Mouse (Mus musculus) thymus, adult 2 months (tissue): Measurements from ENCODE around the gene Col6a3.

Experiments
- CTCF ChIP-seq: fragments of 200-500 bp; IDR thresholded peaks from 2 replicates; pipeline ENCODE4 v1.5.1; 2012; ENCODE audit warnings: mild to moderate bottlenecking, control low read depth, low read length, moderate library complexity, borderline replicate concordance; ENCODE audit not compliant: control insufficient read depth, poor library complexity, insufficient read depth; ENCODE audit errors: extremely low read depth
- POLR2A ChIP-seq: fragments of 200-500 bp; IDR thresholded peaks from 2 replicates; pipeline ENCODE4 v1.6.1; 2012; ENCODE audit warnings: mild to moderate bottlenecking, low read length, control low read depth, moderate library complexity; ENCODE audit not compliant: control insufficient read depth, poor library complexity, insufficient read depth; ENCODE audit errors: extremely low read depth

GRCm38 (mm10) chr1:90875961-90876360 lies 32.2 kb upstream of the Col6a3 start:
- no peak for TF ChIP-seq CTCF
- TF ChIP-seq POLR2A = no peak
